Mouse (Mus musculus): ENCODE results near the gene Ssh3. TPM values are rescaled to one million over a fixed set of nuclear protein-coding genes. Genes with fewer than 3 reads are reported as not detected.

The Ssh3 gene
- polyA plus RNA-seq, 1 experiment, result 139 TPM

- TF ChIP-seq POLR2A (IDR thresholded peaks at IDR 0.05; ENCODE audit: borderline replicate concordance, insufficient read depth, low read length), result no peak
- TF ChIP-seq CTCF (IDR thresholded peaks at IDR 0.05; ENCODE audit: borderline replicate concordance, insufficient read depth, low read depth, low read length), result no peak
- Histone ChIP-seq H3K27me3 (ENCODE audit: control insufficient read depth, insufficient read depth, low read length) (no peaks in the 10 kb centered on the region), H3K4me3 (replicated peaks; ENCODE audit: insufficient read depth, low read depth, low read length) (peak overlapping the region; percentile 96), H3K4me1 (ENCODE audit: control insufficient read depth, insufficient read depth, low read length) (peaks cover 45% of the 10 kb centered on the region), H3K27ac (ENCODE audit: insufficient read depth, low read length) (peak overlapping the region; percentile 93)
- 12% methylated on average over 4 of the region's 4 CpGs for WGBS
- DNase-seq, result peak; percentile 44 to 58
These were observed 35.9 kb upstream of the Ssh3 start for GRCm38 (mm10) chr19:4304871-4305321.

- peak overlapping the region; percentile 96 for H3K4me3 ChIP-seq (replicated peaks; ENCODE audit: insufficient read depth, low read depth, low read length)
- DNase-seq, result peak; percentile 54 to 60
- WGBS, result 4% methylated on average over 5 of the region's 5 CpGs
- TF ChIP-seq POLR2A (IDR thresholded peaks at IDR 0.05; ENCODE audit: borderline replicate concordance, insufficient read depth, low read length), result no peak
- TF ChIP-seq CTCF (IDR thresholded peaks at IDR 0.05; ENCODE audit: borderline replicate concordance, insufficient read depth, low read depth, low read length), result no peak
- H3K4me1 ChIP-seq (ENCODE audit: control insufficient read depth, insufficient read depth, low read length), result peaks cover 46% of the 10 kb centered on the region
- H3K27ac ChIP-seq (ENCODE audit: insufficient read depth, low read length), result peak overlapping the region; percentile 93
- no peaks in the 10 kb centered on the region for H3K27me3 ChIP-seq (ENCODE audit: control insufficient read depth, insufficient read depth, low read length)
These were observed 35.4 kb upstream of the Ssh3 start for GRCm38 (mm10) chr19:4304251-4304821.

GRCm38 (mm10) chr19:4303640-4303995 lies 34.6 kb upstream of the Ssh3 start:
- DNase-seq, result peak; percentile 44 to 56
- 34% methylated on average over 5 of the region's 5 CpGs for WGBS
- TF ChIP-seq POLR2A (IDR thresholded peaks at IDR 0.05; ENCODE audit: borderline replicate concordance, insufficient read depth, low read length) (no peak), CTCF (IDR thresholded peaks at IDR 0.05; ENCODE audit: borderline replicate concordance, insufficient read depth, low read depth, low read length) (no peak)

GRCm38 (mm10) chr19:4302936-4303639 lies 34.1 kb upstream of the Ssh3 start:
- 7% methylated on average over 7 of the region's 7 CpGs for WGBS
- H3K27ac ChIP-seq (ENCODE audit: insufficient read depth, low read length), result peak overlapping the region; percentile 93
- H3K27me3 ChIP-seq (ENCODE audit: control insufficient read depth, insufficient read depth, low read length), result no peaks in the 10 kb centered on the region
- H3K4me3 ChIP-seq (replicated peaks; ENCODE audit: insufficient read depth, low read depth, low read length), result peak overlapping the region; percentile 42
- H3K4me1 ChIP-seq (ENCODE audit: control insufficient read depth, insufficient read depth, low read length), result peaks cover 58% of the 10 kb centered on the region
- peak; percentile 93 to 98 for DNase-seq
- no peak for TF ChIP-seq POLR2A (IDR thresholded peaks at IDR 0.05; ENCODE audit: borderline replicate concordance, insufficient read depth, low read length)
- no peak for TF ChIP-seq CTCF (IDR thresholded peaks at IDR 0.05; ENCODE audit: borderline replicate concordance, insufficient read depth, low read depth, low read length)

More at GRCm38 (mm10) chr19:4303640-4303995, 34.6 kb upstream of the Ssh3 start:
- peak overlapping the region; percentile 93 for H3K27ac ChIP-seq (ENCODE audit: insufficient read depth, low read length)
- H3K4me1 ChIP-seq (ENCODE audit: control insufficient read depth, insufficient read depth, low read length), result peaks cover 53% of the 10 kb centered on the region
- H3K27me3 ChIP-seq (ENCODE audit: control insufficient read depth, insufficient read depth, low read length), result no peaks in the 10 kb centered on the region
- peak overlapping the region; percentile 38 for H3K4me3 ChIP-seq (replicated peaks; ENCODE audit: insufficient read depth, low read depth, low read length)

- peak; percentile 58 to 66 for DNase-seq
- H3K27me3 ChIP-seq (ENCODE audit: control insufficient read depth, insufficient read depth, low read length), result no peaks in the 10 kb centered on the region
- TF ChIP-seq POLR2A (IDR thresholded peaks at IDR 0.05; ENCODE audit: borderline replicate concordance, insufficient read depth, low read length), result no peak
- TF ChIP-seq CTCF (IDR thresholded peaks at IDR 0.05; ENCODE audit: borderline replicate concordance, insufficient read depth, low read depth, low read length), result no peak
- H3K4me3 ChIP-seq (replicated peaks; ENCODE audit: insufficient read depth, low read depth, low read length), result peak overlapping the region; percentile 42
- H3K4me1 ChIP-seq (ENCODE audit: control insufficient read depth, insufficient read depth, low read length), result peaks cover 69% of the 10 kb centered on the region
- peak overlapping the region; percentile 92 for H3K27ac ChIP-seq (ENCODE audit: insufficient read depth, low read length)
- WGBS, result 6% methylated on average over 21 of the region's 21 CpGs
These were observed 33.0 kb upstream of the Ssh3 start for GRCm38 (mm10) chr19:4301735-4302651.

GRCm38 (mm10) chr19:4300852-4301734 lies 32.1 kb upstream of the Ssh3 start:
- 15% methylated on average over 11 of the region's 11 CpGs for WGBS
- H3K27ac ChIP-seq (ENCODE audit: insufficient read depth, low read length), result peak overlapping the region; percentile 92
- H3K27me3 ChIP-seq (ENCODE audit: control insufficient read depth, insufficient read depth, low read length), result no peaks in the 10 kb centered on the region
- DNase-seq, result no peak
- no peak for TF ChIP-seq CTCF (IDR thresholded peaks at IDR 0.05; ENCODE audit: borderline replicate concordance, insufficient read depth, low read depth, low read length)
- no peak for TF ChIP-seq POLR2A (IDR thresholded peaks at IDR 0.05; ENCODE audit: borderline replicate concordance, insufficient read depth, low read length)
- peak overlapping the region; percentile 42 for H3K4me3 ChIP-seq (replicated peaks; ENCODE audit: insufficient read depth, low read depth, low read length)
- peaks cover 72% of the 10 kb centered on the region for H3K4me1 ChIP-seq (ENCODE audit: control insufficient read depth, insufficient read depth, low read length)
